Comparison of ENCODE assay signal across 21 mouse cellular contexts in genomic region chr12:80178035-80178434, GRCm38 (mm10).
A peak's percentile ranks its signal among the peaks of the same experiment; 100 is the strongest.
DNase-seq lines count a peak whose midpoint lies in the region; ATAC-seq and TF ChIP-seq lines count a peak whose summit lies in the region.
"Had no signal": no experiment of that assay in that cellular context is flagged by ENCODE, and none has a peak within 500 bp of the region (broad histone marks: within the 10 kb centered on the region; RNA-seq: fewer than 3 reads in every experiment).

No protein-coding gene starts in this region.

- 82% methylated on average over 10 of the region's 10 CpGs for WGBS in forebrain, embryonic 14.5 days
- WGBS in forebrain, embryonic 16.5 days: 70% methylated on average over 8 of the region's 10 CpGs
- 74% methylated on average over 10 of the region's 10 CpGs for WGBS in midbrain, embryonic 11.5 days
- WGBS in midbrain, embryonic 16.5 days: 66% methylated on average over 10 of the region's 10 CpGs

- H3K9me3 ChIP-seq in forebrain, embryonic 14.5 days (replicated peaks; ENCODE audit: control insufficient read depth, low read length): no peaks in the 10 kb centered on the region
- no peaks in the 10 kb centered on the region for H3K9me3 ChIP-seq in forebrain, embryonic 16.5 days (ENCODE audit: control insufficient read depth, low read length)
- no peaks in the 10 kb centered on the region for H3K9me3 ChIP-seq in midbrain, embryonic 11.5 days (ENCODE audit: control insufficient read depth, low read length)
- H3K9me3 ChIP-seq in midbrain, embryonic 16.5 days (replicated peaks; ENCODE audit: control insufficient read depth, low read length, poor library complexity, severe bottlenecking): no peaks in the 10 kb centered on the region
- H3K9me3 ChIP-seq: embryonic facial prominence, embryonic 12.5 days; hindbrain, embryonic 13.5 days; liver, embryonic 13.5 days; lung, embryonic 15.5 days; midbrain, embryonic 15.5 days; neural tube, embryonic 13.5 days; stomach, embryonic 15.5 days had no signal

- no peak overlapping the region for H3ac ChIP-seq in myocyte (ENCODE audit: control insufficient read depth, insufficient read length)

- TF ChIP-seq POLR2A in myocyte (IDR thresholded peaks at IDR 0.05; ENCODE audit: insufficient read length, low read depth): no peak

- no peak for TF ChIP-seq CTCF in layer of hippocampus, adult 2 months (conservative IDR thresholded peaks at IDR 0.05)

- H3K4me2 ChIP-seq in forebrain, embryonic 14.5 days (ENCODE audit: low read length): no peak overlapping the region
- no peak overlapping the region for H3K4me2 ChIP-seq in forebrain, embryonic 16.5 days (ENCODE audit: low read length)
- no peak overlapping the region for H3K4me2 ChIP-seq in midbrain, embryonic 11.5 days
- no peak overlapping the region for H3K4me2 ChIP-seq in midbrain, embryonic 16.5 days (ENCODE audit: low read length)
- no peak overlapping the region for H3K4me2 ChIP-seq in myocyte (ENCODE audit: low read depth)
- H3K4me2 ChIP-seq: embryonic facial prominence, embryonic 12.5 days; hindbrain, embryonic 13.5 days; liver, embryonic 13.5 days; lung, embryonic 15.5 days; midbrain, embryonic 15.5 days; neural tube, embryonic 13.5 days; stomach, embryonic 15.5 days had no signal

- H3K4me1 ChIP-seq in forebrain, embryonic 14.5 days (ENCODE audit: control insufficient read depth, insufficient read depth, low read length): no peaks in the 10 kb centered on the region
- peaks cover 3% of the 10 kb centered on the region for H3K4me1 ChIP-seq in forebrain, embryonic 16.5 days (replicated peaks; ENCODE audit: control insufficient read depth, insufficient read depth, low read length)
- no peaks in the 10 kb centered on the region for H3K4me1 ChIP-seq in midbrain, embryonic 11.5 days (ENCODE audit: control insufficient read depth, insufficient read depth, low read length)
- H3K4me1 ChIP-seq in midbrain, embryonic 16.5 days (ENCODE audit: control insufficient read depth, insufficient read depth, low read length): no peaks in the 10 kb centered on the region
- H3K4me1 ChIP-seq: embryonic facial prominence, embryonic 12.5 days; hindbrain, embryonic 13.5 days; lung, embryonic 15.5 days; midbrain, embryonic 15.5 days; neural tube, embryonic 13.5 days; stomach, embryonic 15.5 days had no signal

- ATAC-seq in forebrain, embryonic 14.5 days: peak; percentile 42; the same call in 1 of the 2 replicates
- no peak for ATAC-seq in forebrain, embryonic 16.5 days
- no peak for ATAC-seq in midbrain, embryonic 11.5 days (ENCODE audit: low FRiP score)
- no peak for ATAC-seq in midbrain, embryonic 16.5 days
- ATAC-seq: intestine, embryonic 16.5 days; midbrain, embryonic 15.5 days had no signal

- H3K9ac ChIP-seq in forebrain, embryonic 14.5 days (ENCODE audit: low read length): no peak overlapping the region
- no peak overlapping the region for H3K9ac ChIP-seq in forebrain, embryonic 16.5 days (replicated peaks; ENCODE audit: low read depth, low read length)
- H3K9ac ChIP-seq in midbrain, embryonic 11.5 days (ENCODE audit: low read length): no peak overlapping the region
- no peak overlapping the region for H3K9ac ChIP-seq in midbrain, embryonic 16.5 days (ENCODE audit: low read depth, low read length)
- H3K9ac ChIP-seq: embryonic facial prominence, embryonic 12.5 days; hindbrain, embryonic 13.5 days; liver, embryonic 13.5 days; lung, embryonic 15.5 days; midbrain, embryonic 15.5 days; neural tube, embryonic 13.5 days; stomach, embryonic 15.5 days had no signal

- H3K27me3 ChIP-seq in forebrain, embryonic 14.5 days (replicated peaks; ENCODE audit: control insufficient read depth, insufficient read depth, low read length): no peaks in the 10 kb centered on the region
- H3K27me3 ChIP-seq in forebrain, embryonic 16.5 days (replicated peaks; ENCODE audit: control insufficient read depth, insufficient read depth, low read length): no peaks in the 10 kb centered on the region
- H3K27me3 ChIP-seq in midbrain, embryonic 11.5 days (ENCODE audit: control insufficient read depth, insufficient read depth, low read length): no peaks in the 10 kb centered on the region
- no peaks in the 10 kb centered on the region for H3K27me3 ChIP-seq in midbrain, embryonic 16.5 days (ENCODE audit: control insufficient read depth, insufficient read depth, low read depth, low read length)
- no peaks in the 10 kb centered on the region for H3K27me3 ChIP-seq in myocyte (ENCODE audit: control insufficient read depth, insufficient read depth, insufficient read length)
- H3K27me3 ChIP-seq: embryonic facial prominence, embryonic 12.5 days; hindbrain, embryonic 13.5 days; liver, embryonic 13.5 days; lung, embryonic 15.5 days; midbrain, embryonic 15.5 days; neural tube, embryonic 13.5 days; stomach, embryonic 15.5 days had no signal

- peak; percentile 37 for DNase-seq in forebrain, embryonic 14.5 days (ENCODE audit: low spot score)
- peak; percentile 83 for DNase-seq in midbrain, embryonic 11.5 days (ENCODE audit: low spot score, missing footprints)
- peak; percentile 54 to 70 for DNase-seq in layer of hippocampus, adult 2 months (ENCODE audit: low spot score in 2 of 2)
- no peak for DNase-seq in heart, adult 18-20 months
- DNase-seq: adrenal gland, postnatal 36 days; B cell, adult 2 months; cerebellum, postnatal 25 days; gastrocnemius, postnatal 25 days; liver, embryonic 13.5 days; thymus, adult 2 months had no signal

- peaks cover 38% of the 10 kb centered on the region for H3K36me3 ChIP-seq in forebrain, embryonic 14.5 days (ENCODE audit: control insufficient read depth, insufficient read depth, low read length)
- peaks cover 12% of the 10 kb centered on the region; the same call in 1 of the 2 replicates for H3K36me3 ChIP-seq in forebrain, embryonic 16.5 days (ENCODE audit: control insufficient read depth, insufficient read depth)
- H3K36me3 ChIP-seq in midbrain, embryonic 11.5 days (ENCODE audit: control insufficient read depth, insufficient read depth, low read length): peaks cover 10% of the 10 kb centered on the region
- H3K36me3 ChIP-seq in midbrain, embryonic 16.5 days (ENCODE audit: control insufficient read depth, insufficient read depth, low read length): peaks cover 16% of the 10 kb centered on the region
- H3K36me3 ChIP-seq in myocyte (ENCODE audit: control insufficient read depth, insufficient read depth): peaks cover 73% of the 10 kb centered on the region
- H3K36me3 ChIP-seq: midbrain, embryonic 15.5 days had no signal

- peak overlapping the region; percentile 33; the same call in 1 of the 2 replicates for H3K27ac ChIP-seq in forebrain, embryonic 14.5 days (ENCODE audit: low read depth, low read length)
- no peak overlapping the region for H3K27ac ChIP-seq in forebrain, embryonic 16.5 days (ENCODE audit: low read length)
- no peak overlapping the region for H3K27ac ChIP-seq in midbrain, embryonic 11.5 days (ENCODE audit: low read depth, low read length)
- no peak overlapping the region for H3K27ac ChIP-seq in midbrain, embryonic 16.5 days (ENCODE audit: low read length)
- H3K27ac ChIP-seq in layer of hippocampus, adult 2 months: no peak overlapping the region
- H3K27ac ChIP-seq: embryonic facial prominence, embryonic 12.5 days; hindbrain, embryonic 13.5 days; liver, embryonic 13.5 days; lung, embryonic 15.5 days; macrophage; midbrain, embryonic 15.5 days; neural tube, embryonic 13.5 days; stomach, embryonic 15.5 days had no signal

- H3K79me2 ChIP-seq in myocyte (ENCODE audit: control insufficient read depth, insufficient read depth): no peaks in the 10 kb centered on the region

- H3K4me3 ChIP-seq in forebrain, embryonic 14.5 days (ENCODE audit: low read depth, low read length): no peak overlapping the region
- H3K4me3 ChIP-seq in forebrain, embryonic 16.5 days (replicated peaks; ENCODE audit: low read length): no peak overlapping the region
- no peak overlapping the region for H3K4me3 ChIP-seq in midbrain, embryonic 11.5 days (ENCODE audit: low read depth, low read length)
- H3K4me3 ChIP-seq in midbrain, embryonic 16.5 days (ENCODE audit: low read depth, low read length): no peak overlapping the region
- H3K4me3 ChIP-seq in layer of hippocampus, adult 2 months: no peak overlapping the region
- H3K4me3 ChIP-seq in myocyte: no peak overlapping the region
- H3K4me3 ChIP-seq: embryonic facial prominence, embryonic 12.5 days; hindbrain, embryonic 13.5 days; liver, embryonic 13.5 days; lung, embryonic 15.5 days; midbrain, embryonic 15.5 days; neural tube, embryonic 13.5 days; stomach, embryonic 15.5 days had no signal

TF ChIP-seq in myocyte, 11 proteins besides CTCF, POLR2A, EP300 and RAD21:
- TF ChIP-seq USF1 (IDR thresholded peaks at IDR 0.05; ENCODE audit: low read depth): no peak
- TF ChIP-seq REST (IDR thresholded peaks at IDR 0.05; ENCODE audit: insufficient read depth, insufficient read length): no peak
- TF ChIP-seq TCF3 (IDR thresholded peaks at IDR 0.05; ENCODE audit: insufficient read length, low read depth): no peak
- TF ChIP-seq MAX (IDR thresholded peaks at IDR 0.05; ENCODE audit: low read depth): no peak
- peak in 2 of 3 experiments; percentile 57 to 91 for TF ChIP-seq MYOG (IDR thresholded peaks at IDR 0.05; ENCODE audit: control insufficient read depth in 1 of 3, insufficient read depth in 1 of 3, insufficient read length in 2 of 3, low read depth in 2 of 3)
- peak in 2 of 3 experiments; percentile 66 to 69 for TF ChIP-seq MYOD1 (IDR thresholded peaks at IDR 0.05; ENCODE audit: control insufficient read depth in 1 of 3, insufficient read length in 2 of 3, low read depth in 2 of 3)
- no peak for TF ChIP-seq SRF (IDR thresholded peaks at IDR 0.05; ENCODE audit: control insufficient read depth, insufficient read length, low read depth)
- TF ChIP-seq E2F4 (IDR thresholded peaks at IDR 0.05; ENCODE audit: insufficient read depth): no peak

Comparison
In these comparisons a context has a peak if more than half of its experiments do, and no peak if none do; other contexts are left out.
1. DNase-seq: peak in forebrain, embryonic 14.5 days (single experiment), midbrain, embryonic 11.5 days (single experiment) and layer of hippocampus, adult 2 months (2 of 2); none in heart, adult 18-20 months (0 of 2).